Mouse (Mus musculus): ENCODE measurements around the gene Galnt11.

DNA sequence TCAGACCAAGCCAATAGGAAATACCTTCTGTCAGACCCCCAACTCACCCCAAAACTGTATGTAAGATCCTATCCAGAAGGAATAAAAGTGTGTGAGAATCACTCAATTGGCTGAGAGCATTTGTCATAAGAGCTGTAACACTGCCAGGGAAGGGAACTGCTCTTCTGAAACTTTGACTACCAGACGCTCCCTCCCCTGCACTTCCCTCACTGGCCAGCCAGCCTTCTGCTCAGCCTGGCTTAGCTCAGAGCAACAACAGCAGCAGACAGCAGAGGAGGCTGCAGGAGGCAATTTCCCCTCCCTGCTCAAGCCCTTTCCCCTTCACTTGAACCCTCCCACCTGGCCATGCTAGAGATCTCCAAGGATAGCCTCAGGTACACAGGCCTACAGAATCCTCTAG, 9.8 kb upstream of the Galnt11 start:
- no peak for TF ChIP-seq CTCF (IDR thresholded peaks at IDR 0.05; ENCODE audit: control insufficient read depth, insufficient read depth, insufficient read length)
- TF ChIP-seq MYOG (IDR thresholded peaks at IDR 0.05; ENCODE audit: control insufficient read depth, extremely low read depth, insufficient read length) = no peak
- no peak for TF ChIP-seq MAX (IDR thresholded peaks at IDR 0.05)
- no peak for TF ChIP-seq CEBPB (IDR thresholded peaks at IDR 0.05; ENCODE audit: low read depth)
- no peak for TF ChIP-seq USF1 (IDR thresholded peaks at IDR 0.05; ENCODE audit: low read depth)

Measured in C2C12 (cell line).